10 mouse cellular contexts compared by ENCODE assay signal in genomic region chr3:86040286-86041201, GRCm38 (mm10). TPM values are rescaled to one million over a fixed set of nuclear protein-coding genes. Genes with fewer than 3 reads are reported as not detected.
A peak's percentile ranks its signal among the peaks of the same experiment; 100 is the strongest.
DNase-seq lines count a peak whose midpoint lies in the region; ATAC-seq and TF ChIP-seq lines count a peak whose summit lies in the region.
"Had no signal": no experiment of that assay in that cellular context is flagged by ENCODE, and none has a peak within 500 bp of the region (broad histone marks: within the 10 kb centered on the region; RNA-seq: fewer than 3 reads in every experiment).

No protein-coding gene starts in this region.

- peaks cover 33% of the 10 kb centered on the region for H3K4me1 ChIP-seq in heart, embryonic 13.5 days
- peaks cover 18% of the 10 kb centered on the region for H3K4me1 ChIP-seq in limb, embryonic 15.5 days
- H3K4me1 ChIP-seq: midbrain, embryonic 12.5 days had no signal

- no peaks in the 10 kb centered on the region for H3K27me3 ChIP-seq in Patski
- no peaks in the 10 kb centered on the region for H3K27me3 ChIP-seq in heart, embryonic 13.5 days (replicated peaks)
- no peaks in the 10 kb centered on the region for H3K27me3 ChIP-seq in limb, embryonic 15.5 days
- H3K27me3 ChIP-seq: hindbrain, embryonic 15.5 days; midbrain, embryonic 12.5 days had no signal

- DNase-seq in frontal cortex, postnatal 25 days (ENCODE audit: low spot score in 2 of 2): no peak
- peak; percentile 20 for DNase-seq in Patski (ENCODE audit: low read depth, low spot score)
- no peak for DNase-seq in left cerebral cortex, adult 11 months (ENCODE audit: low spot score)

- peak overlapping the region; percentile 49 for H3K4me2 ChIP-seq in heart, embryonic 13.5 days
- peak overlapping the region; percentile 22 for H3K4me2 ChIP-seq in limb, embryonic 15.5 days
- H3K4me2 ChIP-seq: hindbrain, embryonic 15.5 days; midbrain, embryonic 12.5 days had no signal

- peak overlapping the region; percentile 77 for H3K27ac ChIP-seq in heart, embryonic 13.5 days (replicated peaks)
- peak overlapping the region; percentile 91 for H3K27ac ChIP-seq in limb, embryonic 15.5 days
- H3K27ac ChIP-seq: midbrain, embryonic 12.5 days had no signal

- TF ChIP-seq CTCF in Patski (IDR thresholded peaks at IDR 0.05): no peak

- H3K36me3 ChIP-seq in heart, embryonic 13.5 days: peaks cover 15% of the 10 kb centered on the region
- peaks cover 4% of the 10 kb centered on the region; the same call in 1 of the 2 replicates for H3K36me3 ChIP-seq in limb, embryonic 15.5 days
- H3K36me3 ChIP-seq: midbrain, embryonic 12.5 days had no signal

- 0 out of 2 replicates have a peak, but pooled peaks cover 5% of the 10 kb centered on the region for H3K9me3 ChIP-seq in heart, embryonic 13.5 days
- no peaks in the 10 kb centered on the region for H3K9me3 ChIP-seq in limb, embryonic 15.5 days
- H3K9me3 ChIP-seq: hindbrain, embryonic 15.5 days; midbrain, embryonic 12.5 days had no signal

- peak overlapping the region; percentile 52; the same call in 1 of the 2 replicates for H3K9ac ChIP-seq in heart, embryonic 13.5 days
- H3K9ac ChIP-seq in limb, embryonic 15.5 days: 0 out of 2 replicates have a peak overlapping the region, but pooled peaks have one; percentile 15
- H3K9ac ChIP-seq: hindbrain, embryonic 15.5 days; midbrain, embryonic 12.5 days had no signal

- in situ Hi-C loops in Patski (cut with MboI; ENCODE audit: low pct_unique_long_range_greater_than_20kb): no loop called here

- peak; percentile 71 for ATAC-seq in frontal cortex, adult (ENCODE audit: low TSS enrichment)
- peak; percentile 66 for ATAC-seq in Patski
- no peak for ATAC-seq in heart, embryonic 13.5 days (ENCODE audit: extremely low read depth, insufficient number of reproducible peaks, low FRiP score, low TSS enrichment)
- ATAC-seq in limb, embryonic 15.5 days (ENCODE audit: insufficient number of reproducible peaks, low FRiP score, low TSS enrichment, low read depth): peak; percentile 70; the same call in 1 of the 2 replicates
- ATAC-seq in activated CD4-positive, CD25-positive, alpha-beta regulatory T cell, adult 4 months: no peak
- no peak for ATAC-seq in monocyte, adult 5-6 weeks (replicated peaks; ENCODE audit: insufficient number of reproducible peaks, low FRiP score, low TSS enrichment, poor library complexity, severe bottlenecking)

- POLR2A ChIA-PET in Patski (lab: Charles Lee): interaction anchor here (0.6 kb wide), 1 partner anchor 68 kb away, joined by 6 read pairs; no protein-coding TSS in a partner anchor

- 41% methylated on average over 14 of the region's 14 CpGs for WGBS in heart, embryonic 13.5 days
- WGBS in limb, embryonic 15.5 days: 31% methylated on average over 14 of the region's 14 CpGs

- H3K4me3 ChIP-seq in heart, embryonic 13.5 days: peak overlapping the region; percentile 21; the same call in 1 of the 2 replicates
- H3K4me3 ChIP-seq in limb, embryonic 15.5 days: peak overlapping the region; percentile 36
- H3K4me3 ChIP-seq: hindbrain, embryonic 15.5 days; midbrain, embryonic 12.5 days had no signal

- CTCF ChIA-PET in Patski (lab: Charles Lee): interaction anchor here (1.0 to 2.1 kb wide), 7 partner anchors 10 to 53 kb away, joined by 3 to 7 read pairs (median 5); no protein-coding TSS in a partner anchor

RNA-seq across cellular contexts. Expression of gene Prss48, which starts 38.3 kb away (rescaled TPM):
- not detected for polyA plus RNA-seq in Patski (2021)
- polyA plus RNA-seq in heart, embryonic 13.5 days (2015; fragmentation: Nextera tagmentation; extraction: Ambion mirVana): not detected in 2 replicates
- polyA plus RNA-seq in limb, embryonic 15.5 days (2015; fragmentation: Nextera tagmentation; extraction: Ambion mirVana): 0.19 TPM in 1 of 2 replicates, not detected in the other
- polyA plus RNA-seq in activated CD4-positive, CD25-positive, alpha-beta regulatory T cell, adult 4 months (2017; shearing (Covaris generic)): not detected
- not detected in 3 replicates for total RNA-seq in monocyte, adult 5-6 weeks (2017)
- polyA plus RNA-seq: hindbrain, embryonic 15.5 days; midbrain, embryonic 12.5 days had no signal

Comparison
In these comparisons a context has a peak if more than half of its experiments do, and no peak if none do; other contexts are left out.
1. ATAC-seq: peak in frontal cortex, adult (single experiment), Patski (single experiment) and limb, embryonic 15.5 days (single experiment); none in heart, embryonic 13.5 days (single experiment), activated CD4-positive, CD25-positive, alpha-beta regulatory T cell, adult 4 months (single experiment) and monocyte, adult 5-6 weeks (single experiment).